ENCODE assay signal across 8 mouse cellular contexts in genomic region chr6:115123262-115124201, GRCm38 (mm10). TPM values are rescaled to one million over a fixed set of nuclear protein-coding genes. Genes with fewer than 3 reads are reported as not detected.
DNase-seq lines count a peak whose midpoint lies in the region; ATAC-seq and TF ChIP-seq lines count a peak whose summit lies in the region.

No protein-coding gene starts in this region.

- H3K27me3 ChIP-seq in C2C12 (ENCODE audit: control insufficient read depth, insufficient read depth, insufficient read length): no peaks in the 10 kb centered on the region
- no peaks in the 10 kb centered on the region for H3K27me3 ChIP-seq in heart, embryonic 11.5 days (ENCODE audit: control insufficient read depth, insufficient read depth, low read length)

- H3K9me3 ChIP-seq in heart, embryonic 11.5 days (replicated peaks; ENCODE audit: control insufficient read depth, low read length): no peaks in the 10 kb centered on the region

- H3K79me3 ChIP-seq in C2C12 (ENCODE audit: low read depth): no peaks in the 10 kb centered on the region

- H3K4me3 ChIP-seq in C2C12 (ENCODE audit: insufficient read depth, poor library complexity, severe bottlenecking): no peak overlapping the region
- no peak overlapping the region for H3K4me3 ChIP-seq in heart, embryonic 11.5 days (ENCODE audit: low read depth, low read length)

- peak overlapping the region; percentile 42 for H3K4me2 ChIP-seq in heart, embryonic 11.5 days

- no peak overlapping the region for H3ac ChIP-seq in C2C12 (ENCODE audit: control insufficient read depth, insufficient read length, low read depth)

- peak; percentile 72 for DNase-seq in R1 (ENCODE audit: low read depth, low spot score)
- DNase-seq in embryo, embryonic 11 days: peak; percentile 81
- peak; percentile 62 to 72 for DNase-seq in layer of hippocampus, postnatal 36 days
- DNase-seq in lung, postnatal 4 days: peak; percentile 6 to 29
- DNase-seq in right cerebral cortex, postnatal 36 days (ENCODE audit: low spot score in 2 of 2): peak; percentile 75 to 82
- no peak for DNase-seq in kidney, adult 11 months

- no peak overlapping the region for H3K9ac ChIP-seq in heart, embryonic 11.5 days (ENCODE audit: low read depth, low read length)

- H3K79me2 ChIP-seq in C2C12 (ENCODE audit: control insufficient read depth, insufficient read depth): no peaks in the 10 kb centered on the region

- no peak; the same call in 1 of the 2 replicates for ATAC-seq in heart, embryonic 11.5 days (replicated peaks; ENCODE audit: insufficient number of reproducible peaks, low FRiP score, low TSS enrichment)

- no peak overlapping the region for H3K27ac ChIP-seq in heart, embryonic 11.5 days (ENCODE audit: low read depth, low read length)

- TF ChIP-seq CTCF in C2C12 (IDR thresholded peaks at IDR 0.05; ENCODE audit: control insufficient read depth, insufficient read depth, insufficient read length): no peak

- no peaks in the 10 kb centered on the region for H3K36me3 ChIP-seq in C2C12 (ENCODE audit: control insufficient read depth, insufficient read depth)
- no peaks in the 10 kb centered on the region for H3K36me3 ChIP-seq in heart, embryonic 11.5 days (ENCODE audit: control insufficient read depth, insufficient read depth, low read length)

- no peaks in the 10 kb centered on the region; the same call in 1 of the 2 replicates for H3K4me1 ChIP-seq in heart, embryonic 11.5 days (ENCODE audit: control insufficient read depth, insufficient read depth, low read length)

- 20% methylated on average over 10 of the region's 10 CpGs for WGBS in heart, embryonic 11.5 days (ENCODE audit: insufficient replicate concordance)

TF ChIP-seq in C2C12, 6 proteins besides CTCF, POLR2A, EP300 and RAD21:
- TF ChIP-seq CEBPB (IDR thresholded peaks at IDR 0.05; ENCODE audit: low read depth) (no peak), MYOD1 (IDR thresholded peaks at IDR 0.05; ENCODE audit: control insufficient read depth, insufficient read length, low read depth) (peak; percentile 97)

RNA-seq across cellular contexts. Expression of gene Syn2, which starts 11.2 kb away (rescaled TPM):
- polyA plus RNA-seq in C2C12 (2012; fragmentation: generic; extraction: Trizol): 0.12 TPM
- 0.99 and 1.1 TPM in 2 replicates for polyA plus RNA-seq in heart, embryonic 11.5 days (2014; fragmentation: Nextera tagmentation; extraction: Ambion mirVana)
- 100 to 1,000 TPM; 574 to 635 TPM for total RNA-seq in layer of hippocampus, postnatal 36 days (2021)
